Mouse (Mus musculus): ENCODE results near the gene Eef1g.

Eef1g gene

DNA sequence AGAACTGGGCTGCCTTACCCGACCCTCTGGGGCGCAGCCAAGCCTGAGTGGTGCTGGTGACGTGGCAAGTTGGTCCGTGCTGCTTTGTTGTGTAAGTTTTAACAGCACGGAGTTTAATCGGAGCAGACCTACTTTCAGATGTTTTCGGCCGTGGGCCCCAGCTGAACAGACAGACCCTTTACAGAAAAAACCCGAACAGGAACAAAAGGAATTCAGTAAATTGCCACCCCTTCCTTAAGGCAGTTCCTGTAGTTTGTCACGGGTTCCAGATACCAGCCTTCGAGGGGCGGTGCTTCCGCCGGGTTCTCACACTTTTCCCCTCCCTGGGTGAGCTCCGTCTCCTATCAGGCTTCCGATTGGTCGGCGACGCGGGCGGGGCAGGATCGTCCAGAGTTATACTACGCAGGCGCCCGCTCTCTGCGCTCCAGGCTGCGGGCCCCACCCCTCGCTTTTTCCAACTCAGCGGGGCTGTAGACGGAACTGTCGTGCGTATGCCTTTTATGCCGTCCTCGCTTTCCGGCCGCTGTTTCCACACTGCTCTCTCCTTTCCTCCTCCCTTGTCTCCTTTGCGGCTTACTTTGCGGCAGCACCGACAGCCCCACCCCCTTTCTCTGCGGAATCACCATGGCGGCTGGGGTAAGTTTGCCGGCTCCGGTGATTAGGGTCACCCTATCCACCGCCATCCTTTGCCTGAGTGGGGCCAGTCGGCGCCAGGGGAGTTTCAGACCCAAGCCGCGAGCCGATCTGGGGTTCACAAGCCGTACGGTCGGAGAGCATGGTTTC, at the start of gene Eef1g:
TSS of gene Eef1g (plus strand) at position 452 of the 783 bp plus-strand sequence.
- peak; percentile 99 for DNase-seq (ENCODE audit: low spot score)

DNA sequence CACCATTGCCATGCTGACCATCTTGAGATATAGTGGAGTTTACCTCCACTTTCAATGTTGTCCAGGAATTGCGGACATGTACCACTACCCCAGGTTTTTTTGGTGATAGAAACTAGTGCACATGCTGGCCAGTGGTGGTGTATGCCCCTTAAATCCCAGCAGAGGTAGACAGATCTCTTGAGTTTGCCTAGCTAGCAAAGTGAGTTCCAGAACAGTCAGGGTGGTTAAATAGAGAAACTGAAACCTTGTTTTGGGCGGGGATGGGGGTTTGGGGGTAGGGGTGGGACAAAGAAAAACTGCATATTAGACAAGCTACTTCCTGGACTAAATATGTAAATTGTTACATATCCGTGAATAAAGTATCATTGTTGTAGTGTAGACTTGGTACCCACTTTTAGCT, 47.8 kb upstream of the Eef1g start:
- DNase-seq (ENCODE audit: low spot score): no peak

DNA sequence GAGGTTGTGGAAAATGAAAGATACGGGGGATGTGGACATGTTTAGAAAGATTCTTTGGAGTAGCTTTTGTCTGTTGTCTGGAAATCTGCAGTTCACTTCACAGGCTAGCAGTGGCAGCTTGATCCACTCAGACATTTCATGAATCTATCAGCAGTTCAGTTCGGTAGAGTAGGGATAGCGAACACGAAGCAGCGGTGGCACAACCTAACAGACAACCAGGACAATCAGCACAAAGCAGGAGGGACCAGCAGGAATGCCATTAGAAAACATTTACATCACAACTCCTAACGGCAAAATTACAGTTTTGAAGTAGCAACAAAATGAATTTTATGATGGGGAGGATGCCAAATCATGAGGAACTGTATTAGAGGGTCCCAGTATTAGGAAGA, 47.2 kb upstream of the Eef1g start:
- DNase-seq (ENCODE audit: low spot score): no peak

GRCm38 (mm10) chr19:8920073-8920736, 46.6 kb upstream of the Eef1g start, which contains the start of gene B3gat3:
B3gat3 (plus strand) TSS chr19:8920374.
- peak; percentile 97 for DNase-seq (ENCODE audit: low spot score)

DNA sequence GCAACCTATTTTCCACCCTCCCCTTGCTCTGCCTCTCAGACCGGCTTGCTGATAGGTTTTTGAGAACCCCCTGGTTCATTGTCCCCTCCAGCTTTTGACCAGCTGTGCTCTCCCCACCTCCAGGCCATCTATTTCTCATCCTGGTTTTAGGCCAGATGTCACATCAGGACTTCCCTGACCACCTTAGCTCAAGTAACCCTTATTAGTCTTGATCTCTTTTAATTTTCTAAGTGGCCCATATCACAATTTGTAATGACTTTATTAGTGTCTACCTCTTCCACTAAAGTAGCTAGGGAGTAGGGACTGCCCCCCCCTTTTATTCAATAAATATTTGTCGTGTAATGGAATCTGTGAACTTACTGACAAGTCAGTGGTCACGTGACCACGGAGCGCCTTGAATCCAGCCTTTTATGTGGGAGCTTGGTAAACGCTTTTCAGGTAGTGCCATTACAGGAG, 46.0 kb upstream of the Eef1g start:
- DNase-seq (ENCODE audit: low spot score): peak; percentile 61

GRCm38 (mm10) chr19:8921741-8922140, 45.1 kb upstream of the Eef1g start:
- DNase-seq (ENCODE audit: low spot score): no peak

GRCm38 (mm10) chr19:8926766-8927165, 40.1 kb upstream of the Eef1g start:
- no peak for DNase-seq (ENCODE audit: low spot score)

DNA sequence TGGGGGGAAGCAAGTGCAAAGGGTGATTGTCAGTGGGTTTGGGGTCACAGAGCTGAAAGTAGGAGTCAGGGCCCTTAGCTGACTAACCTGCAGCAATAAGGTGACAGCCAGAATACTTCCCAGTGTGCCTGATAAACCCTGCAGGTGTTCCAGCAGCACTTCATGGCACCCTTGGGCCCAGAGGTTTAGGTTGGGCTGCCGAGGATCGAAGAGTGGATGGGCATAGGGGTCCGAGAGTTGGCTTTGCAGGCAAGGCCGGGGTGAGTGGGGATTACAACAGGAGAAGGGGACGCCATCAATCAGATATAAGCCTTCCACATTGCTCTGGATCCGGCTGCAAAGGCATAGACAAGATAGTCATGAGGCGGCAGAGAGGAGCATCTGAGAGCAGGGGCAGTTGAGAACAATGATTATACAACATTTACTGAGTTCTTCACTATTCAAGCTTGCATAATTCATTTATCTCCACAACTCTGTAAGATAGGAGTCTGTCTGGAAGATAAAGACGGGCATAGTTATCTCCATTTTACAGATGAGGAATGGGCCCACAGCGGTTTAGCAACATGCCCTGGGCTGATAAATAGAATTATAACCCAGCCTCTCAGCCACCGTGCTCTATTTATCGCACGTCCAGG, 38.8 kb upstream of the Eef1g start:
- no peak for DNase-seq (ENCODE audit: low spot score)

DNA sequence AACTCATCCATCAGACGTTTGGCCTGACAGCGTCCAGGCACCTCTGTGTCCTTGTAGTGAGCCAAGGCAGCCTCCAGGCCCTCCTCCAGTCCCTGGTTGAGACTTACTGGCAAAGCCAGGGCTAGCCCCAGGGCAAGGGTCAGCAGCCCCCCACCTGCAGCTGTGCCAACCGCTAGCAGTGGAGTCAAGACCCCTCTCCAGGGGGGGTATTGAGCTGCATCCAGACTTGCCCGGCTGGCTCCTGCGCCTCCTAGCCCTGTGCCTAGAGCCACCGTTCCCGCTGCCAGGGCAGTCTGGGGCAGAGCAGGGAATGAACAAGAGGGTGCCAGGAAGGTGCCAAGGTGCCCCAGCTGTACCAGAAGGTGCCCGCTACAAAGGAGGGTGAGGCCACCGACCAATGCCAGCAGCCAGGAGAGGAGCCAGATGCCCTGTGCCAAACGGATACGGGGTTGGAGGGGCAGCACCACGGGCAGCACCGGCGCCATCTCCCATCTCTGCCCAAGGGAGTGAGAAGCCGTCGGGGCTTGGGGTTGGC, 38.1 kb upstream of the Eef1g start:
- no peak for DNase-seq (ENCODE audit: low spot score)

GRCm38 (mm10) chr19:8929224-8930088, 37.4 kb upstream of the Eef1g start, which contains the start of the genes Rom1 and Eml3:
Rom1 (minus strand) TSS chr19:8929356.
Eml3 (plus strand) TSS chr19:8929552.
- peak; percentile 96 for DNase-seq (ENCODE audit: low spot score)

GRCm38 (mm10) chr19:8930117-8930516, 36.7 kb upstream of the Eef1g start:
- DNase-seq (ENCODE audit: low spot score): peak; percentile 28

DNA sequence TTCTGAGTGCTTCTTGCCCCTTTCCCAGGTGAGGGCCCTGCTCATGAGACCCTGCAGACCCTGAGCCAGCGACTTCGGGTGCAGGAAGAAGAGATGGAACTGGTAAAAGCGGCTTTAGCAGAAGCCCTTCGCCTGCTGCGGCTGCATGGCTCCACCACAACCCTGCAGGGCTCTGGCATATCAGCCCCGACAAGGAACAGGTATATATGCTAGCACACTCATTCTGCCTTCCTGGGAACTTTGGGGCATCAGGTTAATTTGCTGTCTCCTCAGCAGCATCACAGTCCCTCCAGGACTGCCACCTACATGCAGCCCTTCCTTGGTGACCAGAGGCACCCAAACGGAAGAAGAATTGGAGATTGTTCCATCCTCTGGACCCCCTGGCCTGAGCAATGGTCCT, 36.1 kb upstream of the Eef1g start:
- no peak for DNase-seq (ENCODE audit: low spot score)

- no peak for DNase-seq (ENCODE audit: low spot score)
These were observed 30.1 kb upstream of the Eef1g start for GRCm38 (mm10) chr19:8936736-8937135.

DNA sequence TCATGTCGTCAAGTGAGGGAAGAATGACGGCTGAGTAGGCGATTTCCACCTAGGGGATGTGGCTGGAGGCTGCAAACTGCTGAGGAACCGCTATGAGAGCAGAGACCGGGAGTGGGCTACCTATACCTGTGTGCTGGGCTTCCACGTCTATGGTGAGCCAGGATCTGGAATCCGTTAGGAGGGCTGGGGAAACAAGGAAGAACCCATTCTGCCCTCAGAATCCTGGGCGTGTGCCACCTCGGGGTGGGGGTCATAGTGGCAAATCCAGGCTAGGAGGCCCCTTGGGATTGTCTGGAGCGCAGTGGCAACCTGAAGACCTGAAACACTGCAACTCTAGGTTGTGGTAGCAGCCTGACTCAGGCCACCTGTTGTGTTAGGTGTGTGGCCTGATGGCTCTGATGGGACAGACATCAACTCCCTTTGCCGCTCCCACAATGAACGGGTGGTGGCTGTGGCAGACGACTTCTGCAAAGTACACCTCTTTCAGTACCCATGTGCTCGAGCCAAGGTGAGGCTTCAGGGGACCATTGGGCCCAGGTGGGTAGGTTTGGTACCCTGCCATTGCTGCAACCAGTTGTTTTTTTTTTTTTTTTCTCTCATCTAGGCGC, 26.2 kb upstream of the Eef1g start:
- no peak for DNase-seq (ENCODE audit: low spot score)

GRCm38 (mm10) chr19:8941136-8941514, 25.7 kb upstream of the Eef1g start:
- no peak for DNase-seq (ENCODE audit: low spot score)

GRCm38 (mm10) chr19:8941515-8942217, 25.2 kb upstream of the Eef1g start, which contains the start of gene Mta2:
Mta2 (plus strand) TSS chr19:8941875.
- peak; percentile 97 for DNase-seq (ENCODE audit: low spot score)

DNA sequence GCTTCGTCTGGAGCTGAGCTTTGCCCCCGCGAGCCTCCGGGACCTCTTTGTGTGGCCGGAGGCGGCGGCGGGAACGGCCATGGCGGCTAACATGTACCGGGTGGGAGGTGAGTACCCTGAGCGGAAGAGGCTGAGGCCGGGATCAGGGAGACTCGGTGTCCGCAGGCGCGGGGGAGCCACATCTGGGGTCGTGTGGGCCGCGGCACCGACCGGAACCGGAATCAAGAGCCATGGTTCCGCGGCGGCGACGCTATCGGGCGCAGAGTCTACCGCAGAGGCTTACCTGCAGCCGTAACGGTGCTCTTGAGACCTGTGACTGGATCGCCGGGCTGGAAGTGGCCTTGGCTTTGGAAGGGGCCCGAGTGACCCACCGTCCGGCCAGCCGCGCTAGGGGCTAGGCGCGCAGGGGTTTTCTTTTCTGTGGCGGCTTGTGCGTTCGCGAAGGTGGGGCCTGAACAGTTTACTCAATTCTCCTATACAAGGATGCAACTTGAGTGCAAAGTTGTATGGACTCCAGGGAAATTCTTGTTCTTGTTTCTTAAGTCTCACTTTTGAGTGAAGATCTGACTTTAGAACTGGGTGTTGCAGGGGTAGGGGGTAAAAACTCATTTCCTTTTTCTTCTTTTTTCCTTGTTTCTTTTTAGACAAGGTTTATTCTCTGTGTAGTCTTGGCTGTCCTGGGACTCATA, 24.4 kb upstream of the Eef1g start:
- peak; percentile 47 for DNase-seq (ENCODE audit: low spot score)

DNA sequence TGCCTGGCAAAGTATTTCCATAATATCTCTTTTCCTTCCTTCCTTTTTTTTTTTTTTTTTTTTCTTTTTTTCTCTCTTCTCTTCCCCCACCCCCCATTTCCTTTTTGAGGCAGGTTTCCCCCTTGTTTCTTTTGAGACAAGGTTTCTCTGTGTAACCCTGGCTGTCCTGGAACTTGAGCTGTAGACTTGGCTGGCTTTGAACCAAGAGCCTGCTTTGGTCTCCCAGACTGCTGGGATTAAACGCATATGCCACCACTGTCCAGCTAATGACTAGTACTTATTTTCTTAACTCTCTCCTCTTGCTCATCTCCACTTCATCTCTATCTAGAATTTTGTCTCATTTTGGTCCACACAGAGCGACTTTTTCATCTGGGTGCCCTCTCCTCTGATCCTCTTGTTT, 23.8 kb upstream of the Eef1g start:
- peak; percentile 52 for DNase-seq (ENCODE audit: low spot score)

- no peak for DNase-seq (ENCODE audit: low spot score)
These were observed 22.8 kb upstream of the Eef1g start for GRCm38 (mm10) chr19:8944062-8944461.

- peak; percentile 86 for DNase-seq (ENCODE audit: low spot score)
These were observed 22.1 kb upstream of the Eef1g start for GRCm38 (mm10) chr19:8944750-8945149.

Measured in adipocyte (in vitro differentiated cells).